Mouse (Mus musculus) yolk sac, embryonic 10.5 days (tissue): Measurements from ENCODE around the gene Ankzf1.
"Not testable (repeated sequence)": the region's sequence is repeated elsewhere in the genome, so short reads cannot be mapped to it uniquely, and the experiment has no call there.

Source experiments
- DNase-seq: peaks from one replicate; pipeline ENCODE4 v3.0.0-alpha.2; 2017; ENCODE audit warnings: low spot score

Ankzf1 gene

GRCm38 (mm10) chr1:75225473-75225872, 33.5 kb downstream of the Ankzf1 start:
- no peak for DNase-seq

- DNase-seq, result no peak
Measured at GRCm38 (mm10) chr1:75226138-75226537, 34.2 kb downstream of the Ankzf1 start.

DNA sequence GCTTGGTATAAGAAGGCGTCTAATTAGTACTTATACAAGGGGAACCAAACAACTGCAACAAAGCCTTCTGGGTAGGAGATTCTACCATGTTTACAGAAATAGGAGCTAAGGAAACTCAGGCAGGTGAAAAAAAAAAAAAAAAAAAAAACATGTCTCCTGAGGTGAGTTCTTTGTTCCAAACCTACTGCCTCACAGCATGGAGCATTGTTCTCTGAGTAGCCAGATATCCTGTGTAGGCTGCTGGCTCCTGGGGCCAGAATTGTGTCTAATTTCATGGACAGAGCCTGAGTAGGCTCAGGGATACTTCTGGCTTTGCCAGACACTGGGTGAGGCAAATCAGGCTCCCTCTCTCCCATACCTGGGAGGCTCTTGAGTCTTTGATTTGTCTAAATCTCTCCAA, 35.7 kb downstream of the Ankzf1 start:
- DNase-seq, result no peak

DNA sequence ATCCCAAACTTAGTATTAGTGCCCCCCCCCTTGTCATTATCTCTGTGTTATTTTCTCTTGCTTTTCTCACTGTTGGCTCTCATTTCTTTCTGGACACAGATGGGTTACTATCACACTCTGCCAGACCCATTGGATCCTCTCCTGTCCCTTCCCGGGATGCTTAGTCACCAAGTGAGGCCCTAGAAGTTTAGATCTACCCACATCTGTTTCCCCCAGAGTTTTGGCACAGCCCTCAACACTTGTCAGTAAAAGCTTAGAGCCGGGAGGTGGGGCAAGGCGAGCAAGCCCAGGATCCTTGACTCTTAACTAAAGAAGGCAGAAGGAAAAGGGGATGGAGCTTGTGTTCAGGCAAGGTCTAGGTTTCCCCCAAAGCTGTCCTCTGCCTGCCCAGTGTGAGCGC, 37.2 kb downstream of the Ankzf1 start:
- DNase-seq, result no peak

- no peak for DNase-seq
Measured at GRCm38 (mm10) chr1:75230335-75230994, 38.5 kb downstream of the Ankzf1 start.

GRCm38 (mm10) chr1:75231224-75231623, 39.3 kb downstream of the Ankzf1 start:
- DNase-seq, result no peak

DNA sequence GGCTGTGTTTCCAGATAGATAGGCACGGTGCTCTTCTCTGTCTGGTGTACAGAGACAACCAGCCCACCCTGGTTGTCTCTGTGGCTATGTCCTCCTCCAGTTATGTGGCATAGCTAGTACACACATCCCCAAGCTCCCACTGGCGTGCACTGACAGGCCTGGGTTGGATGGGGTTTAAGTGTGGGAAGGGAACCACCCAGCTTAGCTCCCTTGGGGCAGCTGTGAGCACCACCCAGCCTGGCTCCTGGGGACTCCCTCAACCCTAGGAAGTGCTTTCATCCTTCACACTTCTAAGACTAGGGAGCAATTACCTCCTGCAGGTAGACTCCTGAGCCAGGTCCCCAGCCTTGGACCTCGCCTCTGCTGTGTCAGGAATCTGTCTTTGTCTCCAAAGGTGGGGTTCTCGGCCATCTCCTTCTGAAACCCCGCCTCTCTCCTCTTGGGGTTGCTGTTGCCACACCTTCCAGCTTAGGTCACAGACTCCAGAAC, 39.8 kb downstream of the Ankzf1 start, which contains the start of gene A630095N17Rik:
A630095N17Rik (minus strand) TSS at position 439 of the 489 bp plus-strand sequence.
- no peak for DNase-seq

DNA sequence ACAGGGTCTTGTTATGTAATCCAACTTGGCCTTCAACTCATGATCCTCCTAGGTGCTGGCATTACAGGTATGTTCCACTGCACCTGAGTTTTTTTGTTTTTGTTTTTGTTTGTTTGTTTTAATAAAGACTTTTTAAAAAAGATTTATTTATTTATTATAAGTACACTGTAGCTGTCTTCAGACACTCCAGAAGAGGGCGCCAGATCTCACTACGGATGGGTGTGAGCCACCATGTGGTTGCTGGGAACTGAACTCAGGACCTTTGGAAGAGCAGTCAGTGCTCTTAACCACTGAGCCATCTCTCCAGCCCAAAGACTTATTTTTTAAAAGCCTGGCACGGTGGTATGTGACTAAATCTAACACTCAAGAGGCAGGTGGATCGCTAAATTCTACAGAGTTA, 40.5 kb downstream of the Ankzf1 start:
- not testable (repeated sequence) for DNase-seq

GRCm38 (mm10) chr1:75234606-75235005, 42.7 kb downstream of the Ankzf1 start:
- peak; percentile 56 for DNase-seq

- DNase-seq, result peak; percentile 94
Measured at GRCm38 (mm10) chr1:75236117-75237050, 44.4 kb downstream of the Ankzf1 start, which contains the start of gene Dnajb2. TSS of gene Dnajb2 (plus strand) at chr1:75236406.

GRCm38 (mm10) chr1:75239591-75239990, 47.6 kb downstream of the Ankzf1 start:
- DNase-seq, result no peak

GRCm38 (mm10) chr1:75243411-75243810, 51.5 kb downstream of the Ankzf1 start:
- DNase-seq, result no peak

- DNase-seq, result no peak
Measured at GRCm38 (mm10) chr1:75244175-75244826, 52.4 kb downstream of the Ankzf1 start.

- peak; percentile 51 for DNase-seq
Measured at GRCm38 (mm10) chr1:75244836-75245235, 52.9 kb downstream of the Ankzf1 start.

- DNase-seq, result no peak
Measured at GRCm38 (mm10) chr1:75247071-75247930, 55.4 kb downstream of the Ankzf1 start.

DNA sequence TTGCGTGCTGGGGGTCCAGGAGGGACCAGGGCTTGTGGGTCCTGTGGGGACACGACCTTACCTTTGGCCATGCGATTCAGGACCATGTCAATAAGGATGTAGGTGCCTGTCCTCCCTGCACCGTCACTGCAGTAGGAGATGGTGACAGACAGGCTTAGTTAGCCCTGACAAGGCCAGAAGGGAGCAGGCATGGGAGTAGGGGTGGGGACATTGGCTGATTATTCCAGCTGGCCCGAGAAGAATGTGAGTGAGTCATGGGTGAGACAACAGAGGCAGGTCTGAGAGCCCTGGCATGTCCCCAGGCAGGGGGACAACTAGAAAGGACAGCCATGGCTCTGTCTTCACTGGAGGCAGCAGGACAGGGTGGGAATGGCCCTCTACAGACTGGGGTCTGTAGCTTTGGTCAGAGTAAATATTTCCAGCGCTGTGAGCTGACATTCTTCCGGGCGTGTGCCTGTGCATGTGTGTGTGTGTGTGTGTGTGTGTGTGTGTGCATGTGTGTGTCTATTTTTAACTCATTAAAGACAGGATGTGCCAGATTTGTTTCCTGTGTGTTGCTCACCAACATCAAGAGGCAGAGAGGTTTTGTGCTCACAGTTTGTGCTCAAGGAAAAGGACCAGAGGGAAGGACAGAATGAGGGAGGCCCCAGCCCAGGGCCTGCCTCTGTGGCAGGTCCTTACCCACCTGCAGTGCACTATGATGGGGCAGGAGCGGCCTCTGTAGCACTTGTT, 56.3 kb downstream of the Ankzf1 start:
- DNase-seq, result no peak
